Mouse (Mus musculus) layer of hippocampus, postnatal 14 days (tissue): ENCODE data around the gene Eif2a. TPM values are rescaled to one million over a fixed set of nuclear protein-coding genes. Genes with fewer than 3 reads are reported as not detected.

ENCODE experiments used
- total RNA-seq, 2 experiments: library from RNA; stranded (reverse); gene quantifications; 2 replicates each; pipeline ENCODE4 v1.2.3; 2021

Gene Eif2a
- total RNA-seq, 2 experiments from 2014 or later, result 48.3 to 49.8 TPM

Other genes with a start within 250 kb of the Eif2a start
- gene Tsc22d2, start 111.1 kb upstream of the Eif2a start, total RNA-seq, result 10 to 100 TPM; 37.6 to 38.0 TPM
- 10 to 100 TPM; 30.3 to 30.8 TPM for gene Serp1, start 71 bp downstream of the Eif2a start, total RNA-seq
- 100 to 1,000 TPM; 164 to 166 TPM for gene Selenot, start 50.8 kb downstream of the Eif2a start, total RNA-seq
- gene Erich6, start 111.4 kb downstream of the Eif2a start, total RNA-seq, result 1 to 10 TPM in 1 of 2 experiments, under 1 TPM in 1; 0.58 to 1.5 TPM
- 10 to 100 TPM; 18.8 to 20.2 TPM for gene Siah2, start 166.6 kb downstream of the Eif2a start, total RNA-seq